ENCODE assay signal across 18 mouse cellular contexts in the genomic region with DNA sequence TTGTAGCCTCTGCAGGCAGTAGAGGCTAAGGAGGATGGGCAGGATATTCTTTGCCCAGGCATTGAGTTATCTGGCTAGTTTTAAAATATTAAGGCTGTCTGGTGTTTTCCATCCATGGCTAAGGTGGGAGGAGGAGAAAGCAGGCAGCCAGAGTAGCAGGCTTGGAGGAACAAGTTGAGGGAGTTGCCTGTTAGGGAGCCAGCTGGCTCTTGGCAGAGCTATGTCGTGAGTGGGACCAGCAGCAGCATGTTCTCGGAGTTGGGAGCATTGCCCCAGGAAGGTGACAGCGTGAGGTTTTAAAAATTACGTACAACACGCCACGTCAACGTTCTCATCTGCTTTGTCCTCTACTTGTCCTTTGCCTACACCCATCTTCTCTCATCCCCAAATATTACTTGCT.
A peak's percentile ranks its signal among the peaks of the same experiment; 100 is the strongest.
DNase-seq lines count a peak whose midpoint lies in the region; ATAC-seq lines count a peak whose summit lies in the region.
"Had no signal": no experiment of that assay in that cellular context is flagged by ENCODE, and none has a peak within 500 bp of the region (broad histone marks: within the 10 kb centered on the region; RNA-seq: fewer than 3 reads in every experiment).

No protein-coding gene starts in this region.

- intact Hi-C loops in left cerebral cortex, postnatal 10 days (cut with DNase I): no loop called here

- DNase-seq in frontal cortex, postnatal 10 days (ENCODE audit: low spot score in 2 of 2): no peak
- peak; percentile 21 for DNase-seq in layer of hippocampus, adult 11-12 months (ENCODE audit: low spot score)
- no peak for DNase-seq in layer of hippocampus, adult 9-10 months (ENCODE audit: low spot score)
- DNase-seq in left cerebral cortex, adult 18-20 months (ENCODE audit: low spot score in 2 of 2): peak; percentile 11 to 33
- DNase-seq in left cerebral cortex, postnatal 10 days (ENCODE audit: extremely low spot score in 1 of 2, low spot score in 2 of 2): no peak
- DNase-seq in layer of hippocampus, postnatal 36 days: peak; percentile 17 to 22
- DNase-seq in kidney, postnatal 4 days: no peak
- DNase-seq: adrenal gland, adult 8-10 months; adrenal gland, postnatal 36 days; B cell, adult 2 months; cerebellum, adult 11 months; cerebellum, adult 8-10 months; cerebellum, postnatal 14 days; embryo, embryonic 11 days; gastrocnemius, postnatal 25 days had no signal

- peak; percentile 100 for ATAC-seq in frontal cortex, adult (ENCODE audit: low TSS enrichment)
- ATAC-seq: CD4-positive, CD25-positive, alpha-beta regulatory T cell, adult 4 months; forebrain, embryonic 14.5 days had no signal

Comparison
In these comparisons a context has a peak if more than half of its experiments do, and no peak if none do; other contexts are left out.
1. DNase-seq: peak in layer of hippocampus, adult 11-12 months (single experiment), left cerebral cortex, adult 18-20 months (2 of 2) and layer of hippocampus, postnatal 36 days (2 of 2); none in frontal cortex, postnatal 10 days (0 of 2), layer of hippocampus, adult 9-10 months (single experiment), left cerebral cortex, postnatal 10 days (0 of 2) and kidney, postnatal 4 days (0 of 2).